Mouse (Mus musculus) liver, adult 10 weeks (tissue): Measurements from ENCODE around the gene Myd88. TPM values are rescaled to one million over a fixed set of nuclear protein-coding genes. Genes with fewer than 3 reads are reported as not detected.

Experiments
- polyA plus RNA-seq: library from polyadenylated mRNA; stranded (reverse); fragments of 350-450 nt; fragmentation: Illumina TruSeq; extraction: RNeasy Lipid Tissue Mini Kit (QIAGEN cat#74804); gene quantifications from one replicate; pipeline ENCODE4 v1.2.3, GENCODE M21; 2014; ENCODE audit warnings: low read depth, low replicate concordance

The Myd88 gene
- polyA plus RNA-seq: 5.0 TPM

DNA sequence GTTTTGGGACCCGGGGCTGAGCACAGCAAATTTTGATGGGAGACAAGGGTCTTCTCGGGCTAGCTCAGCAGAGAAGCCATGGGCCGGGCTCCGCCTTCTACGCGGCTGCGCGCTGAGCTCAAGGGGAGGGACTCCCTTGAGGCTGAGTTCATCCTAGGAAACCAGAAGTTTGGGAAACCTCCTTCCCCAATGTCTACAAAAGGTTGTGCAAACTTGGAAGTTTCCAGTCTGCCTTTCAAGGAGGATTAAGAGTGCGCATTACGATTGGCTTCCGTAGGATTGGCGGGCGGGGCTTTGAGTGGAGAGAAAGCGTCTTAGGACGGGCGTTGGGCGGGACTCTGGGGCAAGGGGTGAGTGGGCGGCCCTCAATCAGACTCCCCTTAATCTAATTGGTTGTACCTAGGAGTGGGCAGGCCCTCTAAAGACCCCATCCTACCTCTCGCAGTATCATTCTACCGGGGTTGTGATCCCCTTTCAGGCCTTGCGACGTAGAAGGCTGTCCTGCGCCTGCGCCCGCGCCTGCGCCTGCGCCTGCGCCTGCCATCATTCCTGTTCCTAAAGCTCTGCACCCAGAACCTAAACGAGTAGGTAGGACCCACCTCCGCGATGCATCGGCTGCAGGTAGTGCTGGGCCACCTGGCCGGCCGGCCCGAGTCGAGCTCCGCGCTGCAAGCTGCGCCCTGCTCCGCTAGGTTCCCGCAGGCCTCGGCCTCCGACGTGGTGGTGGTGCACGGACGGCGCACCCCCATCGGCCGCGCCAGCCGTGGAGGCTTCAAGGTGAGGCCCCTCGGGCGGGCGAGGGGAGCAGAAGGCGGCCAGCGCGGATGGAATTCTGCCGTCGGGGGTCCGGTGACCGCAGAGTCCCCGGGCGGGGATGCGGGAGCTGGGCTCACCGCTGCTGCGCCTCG, at the start of gene Myd88:
Gene Myd88, minus strand, starts transcription at position 503 of the 908 bp plus-strand sequence.

DNA sequence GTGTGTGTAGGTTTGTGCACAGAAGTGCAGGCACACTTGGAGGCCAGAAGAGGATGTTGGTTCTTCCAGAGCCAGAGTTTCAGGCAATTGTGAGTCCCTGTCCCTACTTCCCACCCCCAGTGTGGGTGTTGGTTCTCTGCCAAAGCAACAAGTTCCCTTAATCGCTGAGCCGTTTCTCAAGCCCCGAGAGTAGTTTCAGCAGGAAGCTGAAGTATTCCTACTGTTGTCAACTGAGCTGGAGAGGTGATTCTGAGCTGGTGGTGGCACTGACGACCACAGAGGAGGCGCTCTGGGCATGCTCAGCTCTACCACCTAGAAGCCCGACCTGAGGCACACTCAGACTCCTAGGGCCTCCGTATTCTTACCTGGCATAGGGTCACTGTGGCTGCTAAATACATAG, 24.1 kb upstream of the Myd88 start, which contains the start of gene Slc22a14:
Gene Slc22a14, minus strand, starts transcription at position 270 of the 400 bp plus-strand sequence.

DNA sequence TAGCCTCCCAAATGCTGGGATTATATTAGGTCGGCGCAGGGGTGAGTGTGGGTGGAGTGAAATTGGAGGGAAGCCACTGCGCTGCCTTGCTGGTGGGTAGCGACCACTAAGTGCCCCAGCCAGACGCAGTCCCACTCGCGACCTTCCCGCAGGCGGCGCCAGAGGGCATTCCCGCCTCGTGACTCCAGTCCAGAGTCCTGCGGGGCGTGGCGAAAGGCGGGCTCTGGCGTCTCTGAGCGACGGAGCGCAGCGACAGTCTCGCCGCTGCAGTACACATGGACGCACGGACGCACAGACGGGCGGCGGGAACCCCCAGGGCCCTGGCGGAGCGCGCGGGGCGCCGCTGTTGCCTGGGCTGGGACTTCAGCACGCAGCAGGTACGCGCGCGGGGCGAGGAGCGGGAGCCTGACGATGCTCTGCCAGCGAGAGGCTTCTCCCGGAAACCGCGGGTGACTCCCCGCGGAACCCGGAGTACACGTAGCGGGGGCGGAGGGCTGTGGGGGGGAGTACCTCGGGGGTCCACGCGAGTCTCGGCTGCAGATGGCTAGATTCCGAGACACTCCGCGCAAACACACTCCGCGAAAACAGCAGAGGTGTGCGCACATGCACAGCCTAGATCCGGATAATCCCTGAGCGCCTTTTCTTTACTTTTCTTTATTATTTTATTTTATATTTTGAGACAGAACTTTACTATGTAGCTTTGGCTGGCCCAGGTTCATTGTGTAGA, 16.3 kb upstream of the Myd88 start, which contains the start of gene Xylb:
Gene Xylb, plus strand, starts transcription at position 51 of the 727 bp plus-strand sequence.

DNA sequence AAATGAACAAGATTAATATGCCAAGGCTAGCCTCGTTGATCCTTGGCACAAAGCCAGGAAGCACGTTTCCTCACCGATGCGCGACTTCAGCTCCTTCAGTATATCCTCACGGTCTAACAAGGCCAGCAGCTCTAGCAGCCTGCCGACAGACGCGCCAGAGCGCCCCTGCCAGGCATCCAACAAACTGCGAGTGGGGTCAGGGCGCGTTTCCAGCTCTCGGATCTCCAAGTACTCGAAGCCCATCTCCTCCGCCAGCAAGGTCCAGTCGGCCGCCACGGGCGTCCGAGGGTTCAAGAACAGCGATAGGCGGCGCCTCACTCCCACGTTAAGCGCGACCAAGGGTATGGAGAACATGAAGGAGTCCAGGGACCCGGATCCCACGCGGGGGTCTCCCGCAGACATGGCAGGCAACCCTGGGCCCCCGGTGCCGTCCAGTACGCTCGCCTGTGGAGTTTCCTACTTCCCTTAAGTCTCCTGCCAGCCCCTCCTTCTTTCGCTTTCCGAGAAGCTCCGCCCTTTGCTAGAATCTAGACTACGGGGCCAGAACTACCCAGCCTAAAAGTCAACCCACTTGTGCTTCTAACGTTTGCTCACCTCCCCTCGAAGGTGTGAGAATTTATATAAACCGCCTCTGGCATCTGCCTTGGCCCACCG, 1.5 kb downstream of the Myd88 start, which contains the start of gene Acaa1a:
Gene Acaa1a, plus strand, starts transcription at position 119 of the 654 bp plus-strand sequence.

DNA sequence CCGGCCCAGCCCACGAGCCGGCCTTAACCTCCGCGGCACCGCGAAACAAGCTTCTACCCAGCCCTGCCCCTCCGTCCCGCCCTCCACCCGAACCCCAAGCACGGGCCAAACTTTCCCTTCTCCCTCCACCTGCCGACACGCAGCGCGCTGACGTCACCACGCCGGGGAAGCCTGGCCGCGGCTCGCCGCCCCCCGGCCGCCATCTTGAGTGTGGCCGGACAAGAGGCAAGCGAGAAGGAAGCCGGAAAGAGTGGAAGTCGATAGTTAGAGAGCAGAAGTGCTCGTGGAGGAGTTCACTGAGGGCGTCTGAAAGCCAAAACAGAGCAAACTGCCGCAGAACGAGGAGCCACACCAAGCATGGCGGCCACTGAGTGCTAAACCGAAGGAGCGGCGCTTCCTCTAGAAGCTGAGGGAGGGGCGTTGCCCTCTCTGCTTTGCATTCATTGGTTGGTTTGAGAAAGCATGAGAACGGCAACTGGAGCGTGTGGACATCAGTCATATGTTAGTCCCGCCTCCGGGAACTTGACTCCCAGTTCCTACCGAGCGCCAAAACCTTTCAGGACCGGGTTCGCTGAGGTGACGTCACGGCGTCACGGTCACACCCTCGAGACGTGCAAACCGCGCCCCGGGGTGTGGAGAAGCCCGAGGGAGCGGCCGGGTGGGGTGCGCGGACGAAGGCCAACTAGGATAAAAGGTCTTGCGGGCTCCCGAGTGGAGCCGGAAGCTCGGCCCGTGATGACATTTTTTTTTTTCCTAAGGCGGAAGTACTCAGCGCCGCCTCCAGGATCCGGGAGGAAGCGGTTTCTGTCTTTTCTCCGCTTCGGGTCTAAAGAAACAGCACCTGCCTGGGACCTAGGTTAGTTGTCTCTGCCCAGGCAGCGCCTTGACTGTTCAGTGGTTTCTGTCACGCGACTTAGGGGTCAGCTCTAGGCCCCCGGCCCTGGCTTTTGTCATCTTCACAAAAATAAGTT, 18.6 kb downstream of the Myd88 start, which contains the start of gene Oxsr1:
Gene Oxsr1, minus strand, starts transcription at position 139 of the 971 bp plus-strand sequence.

Other genes starting within 250 kb of the Myd88 start
- gene Plcd1, start 247.9 kb downstream of the Myd88 start, polyA plus RNA-seq: not detected
- not detected for gene Dlec1, start 238.9 kb downstream of the Myd88 start, polyA plus RNA-seq
- gene Acaa1b, start 184.3 kb downstream of the Myd88 start, polyA plus RNA-seq: 82.1 TPM
- not detected for gene Gm47289, start 182.2 kb downstream of the Myd88 start, polyA plus RNA-seq
- gene Slc22a13, start 132.3 kb downstream of the Myd88 start, polyA plus RNA-seq: not detected
- gene Oxsr1, start 19.0 kb downstream of the Myd88 start, polyA plus RNA-seq: 18.3 TPM
- gene Acaa1a, start 1.7 kb downstream of the Myd88 start, polyA plus RNA-seq: 9.2 TPM
- gene Xylb, start 16.0 kb upstream of the Myd88 start, polyA plus RNA-seq: 61.5 TPM
- gene Slc22a14, start 24.1 kb upstream of the Myd88 start, polyA plus RNA-seq: not detected
- gene Acvr2b, start 60.7 kb upstream of the Myd88 start, polyA plus RNA-seq: 0.19 TPM
- gene Exog, start 103.5 kb upstream of the Myd88 start, polyA plus RNA-seq: 0.37 TPM
- gene Scn5a, start 237.6 kb upstream of the Myd88 start, polyA plus RNA-seq: not detected